Mouse (Mus musculus) layer of hippocampus, adult 18-20 months (tissue): ENCODE measurements at regions not wholly inside any gene's neighbourhood (a gene's known extent, or its start where the extent isn't known, plus 50 kb on each side); places are given as distances from the start of the nearest gene placed in this dataset.

ENCODE experiments used
- DNase-seq, 2 experiments: peaks; one replicate each; pipeline ENCODE4 v3.0.0; 2022; ENCODE audit warnings: low spot score in 2 of 2

DNA sequence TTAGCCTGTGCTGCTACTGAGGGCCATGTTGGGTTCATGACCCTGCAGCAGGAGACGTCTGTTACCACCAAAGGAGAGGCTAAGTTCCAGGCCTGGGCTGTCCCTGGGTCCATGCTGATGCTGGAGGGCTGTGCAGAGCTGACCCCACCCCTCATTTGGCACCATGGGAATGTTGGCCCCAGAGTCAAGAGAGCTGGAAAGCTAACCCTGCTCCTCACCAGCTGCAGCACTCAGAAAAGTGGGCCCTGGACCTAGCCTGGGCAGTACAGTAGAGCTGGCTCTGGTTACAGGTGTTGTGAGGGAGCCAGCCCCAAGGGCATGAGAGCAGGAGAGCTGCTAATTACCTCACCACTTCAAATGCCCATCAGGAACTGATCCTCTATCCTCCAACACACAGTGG lies 500.9 kb upstream of the Nr5a2 start:
- DNase-seq = no peak

DNA sequence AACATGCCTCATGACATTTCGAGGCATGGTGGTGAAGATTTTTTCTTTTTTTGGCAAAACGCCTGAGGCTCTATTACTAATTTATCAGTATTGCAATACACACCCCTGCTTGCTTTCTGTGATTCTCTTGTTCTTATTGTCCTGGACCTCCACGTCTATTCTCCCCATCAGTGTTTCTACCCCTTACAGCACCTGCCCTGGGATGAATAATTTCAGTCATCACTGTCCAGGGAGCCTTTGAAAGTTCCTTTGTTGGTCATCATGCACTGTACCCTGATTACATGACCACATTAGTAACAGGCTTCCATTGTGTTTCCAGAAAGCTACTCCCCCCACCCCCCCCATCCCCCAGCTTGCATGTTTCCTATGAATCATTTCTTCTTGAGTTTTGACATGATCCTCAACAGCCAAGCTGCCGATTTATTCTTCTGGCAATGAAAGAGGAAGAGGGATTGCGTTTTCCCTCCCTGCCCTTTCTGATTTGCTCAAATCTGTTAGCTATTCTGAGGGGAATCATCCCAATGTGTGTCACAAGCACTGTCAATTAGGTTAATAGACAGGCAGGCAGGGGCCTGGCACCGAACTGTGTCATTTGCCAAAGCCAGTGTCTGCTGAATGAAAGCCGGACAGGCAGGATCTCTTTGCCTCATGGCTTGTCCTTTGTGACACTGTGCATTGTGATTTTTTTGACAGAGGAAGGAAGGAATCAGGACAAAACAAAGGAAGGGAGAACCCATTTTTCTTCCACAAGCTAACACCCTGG lies 493.4 kb upstream of the Nr5a2 start:
- DNase-seq = peak in 1 of 2 experiments; percentile 27

DNA sequence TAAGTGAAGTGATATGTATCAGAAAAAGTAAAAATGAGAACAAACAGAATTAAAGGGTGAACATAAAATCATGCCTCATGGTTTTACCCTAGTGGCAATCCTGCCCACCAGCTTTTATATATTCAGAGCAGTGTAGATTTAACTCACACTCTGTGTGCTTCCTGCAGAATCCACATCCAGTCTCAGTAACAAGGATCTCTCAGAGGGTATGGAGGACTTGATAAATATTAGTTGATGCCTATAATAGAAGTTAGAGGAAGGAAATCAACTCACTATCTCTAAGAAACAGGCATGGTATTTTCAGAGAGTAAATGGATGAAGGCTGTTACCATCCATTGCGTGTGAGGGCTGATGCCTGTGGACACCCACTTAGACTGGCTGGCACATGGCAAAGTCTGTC lies 492.5 kb upstream of the Nr5a2 start:
- DNase-seq = no peak

DNA sequence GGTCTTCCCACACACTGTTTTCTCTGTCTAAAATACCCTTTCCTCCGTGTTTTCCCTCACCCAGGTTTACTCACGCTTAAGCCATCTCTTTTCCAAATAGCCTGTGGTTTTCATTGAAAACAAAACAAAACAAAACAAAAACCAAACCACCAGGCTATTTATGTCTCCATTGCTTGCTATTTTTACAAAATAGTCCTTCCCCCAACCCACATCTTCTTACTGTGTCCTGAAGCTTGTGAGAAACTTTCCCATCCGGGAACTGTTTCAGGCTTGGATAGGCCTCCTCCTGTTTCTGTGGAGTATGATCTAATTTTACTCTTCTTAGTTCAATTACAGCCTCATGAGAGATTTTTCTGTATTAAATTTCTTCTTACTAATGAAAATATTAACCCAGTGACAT lies 486.2 kb upstream of the Nr5a2 start:
- DNase-seq = no peak

DNA sequence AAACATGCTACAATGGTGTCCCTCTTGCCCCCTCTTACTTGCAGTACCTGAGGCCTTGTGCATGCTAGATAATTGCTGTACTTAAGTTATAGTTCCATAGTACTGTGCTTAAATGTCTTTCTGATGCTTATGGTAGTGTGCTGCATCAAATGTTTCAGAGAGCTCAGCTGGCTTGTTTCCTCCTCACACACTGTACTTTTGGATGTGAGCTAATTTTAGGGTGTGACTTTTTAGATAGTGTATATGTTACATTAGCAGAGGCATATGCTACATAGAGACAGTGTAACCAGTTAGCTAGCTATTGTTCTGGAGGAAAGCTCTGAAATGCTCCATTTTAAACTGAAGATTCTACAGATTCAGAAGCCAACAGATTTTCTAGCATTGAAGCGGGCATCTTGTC lies 467.9 kb upstream of the Nr5a2 start:
- DNase-seq = peak in 1 of 2 experiments; percentile 4

DNA sequence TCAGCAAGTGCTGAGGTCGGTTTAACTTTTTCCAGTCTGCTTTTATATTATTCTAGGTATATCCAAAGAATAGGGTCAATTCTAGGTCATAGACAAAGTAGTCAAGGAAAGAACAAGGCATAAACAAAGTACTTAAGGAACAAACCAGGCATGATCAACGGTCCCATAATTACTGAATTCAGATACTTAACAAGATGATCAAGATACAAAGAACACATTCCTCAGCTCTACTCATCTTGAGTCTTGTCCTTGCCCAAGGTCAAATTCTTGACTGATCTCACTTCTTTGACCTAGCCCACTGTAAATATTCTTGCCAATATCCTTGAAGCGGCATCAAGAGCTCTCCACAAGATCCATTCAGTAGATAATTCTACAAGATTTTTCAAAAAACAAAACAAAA lies 458.1 kb upstream of the Nr5a2 start:
- DNase-seq = no peak

DNA sequence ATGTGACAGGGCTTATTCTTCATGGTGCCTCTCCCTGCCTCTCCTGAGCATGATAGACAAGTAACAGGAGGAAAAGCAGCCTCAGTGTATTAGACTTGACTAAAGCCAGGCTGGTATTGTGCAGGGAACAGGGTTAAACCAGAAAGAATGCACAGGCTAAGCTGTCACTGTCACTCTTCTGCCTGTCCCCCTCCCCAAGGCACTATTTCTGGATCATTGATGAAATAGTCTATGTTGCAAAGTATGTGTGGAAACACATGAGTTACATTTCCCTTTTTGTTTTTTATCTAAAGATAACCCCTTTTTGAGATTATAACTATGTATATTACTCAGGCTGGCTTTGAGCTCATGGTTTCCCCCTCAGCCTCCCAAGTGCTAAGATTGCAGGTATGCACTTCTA lies 436.5 kb upstream of the Nr5a2 start:
- DNase-seq = no peak

DNA sequence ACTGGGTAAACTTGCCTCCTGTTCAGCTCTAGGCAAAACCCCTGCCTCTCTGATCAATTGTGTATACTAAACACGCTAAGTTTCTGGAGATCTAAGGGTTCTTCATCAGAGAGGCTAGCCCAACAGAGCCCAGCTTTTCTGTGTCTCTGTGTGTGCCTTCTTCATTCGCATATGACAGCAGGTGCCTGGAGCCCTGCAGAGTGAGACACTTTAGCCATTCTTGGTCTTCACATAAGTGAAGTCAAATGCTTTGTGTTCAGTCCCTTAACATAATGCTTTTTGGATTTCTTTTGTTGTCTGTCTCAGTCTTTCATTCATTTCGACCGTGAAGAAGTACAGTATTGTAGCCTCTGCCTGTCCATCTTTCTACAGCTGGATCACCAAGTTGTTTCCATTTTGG lies 427.3 kb upstream of the Nr5a2 start:
- DNase-seq = no peak

DNA sequence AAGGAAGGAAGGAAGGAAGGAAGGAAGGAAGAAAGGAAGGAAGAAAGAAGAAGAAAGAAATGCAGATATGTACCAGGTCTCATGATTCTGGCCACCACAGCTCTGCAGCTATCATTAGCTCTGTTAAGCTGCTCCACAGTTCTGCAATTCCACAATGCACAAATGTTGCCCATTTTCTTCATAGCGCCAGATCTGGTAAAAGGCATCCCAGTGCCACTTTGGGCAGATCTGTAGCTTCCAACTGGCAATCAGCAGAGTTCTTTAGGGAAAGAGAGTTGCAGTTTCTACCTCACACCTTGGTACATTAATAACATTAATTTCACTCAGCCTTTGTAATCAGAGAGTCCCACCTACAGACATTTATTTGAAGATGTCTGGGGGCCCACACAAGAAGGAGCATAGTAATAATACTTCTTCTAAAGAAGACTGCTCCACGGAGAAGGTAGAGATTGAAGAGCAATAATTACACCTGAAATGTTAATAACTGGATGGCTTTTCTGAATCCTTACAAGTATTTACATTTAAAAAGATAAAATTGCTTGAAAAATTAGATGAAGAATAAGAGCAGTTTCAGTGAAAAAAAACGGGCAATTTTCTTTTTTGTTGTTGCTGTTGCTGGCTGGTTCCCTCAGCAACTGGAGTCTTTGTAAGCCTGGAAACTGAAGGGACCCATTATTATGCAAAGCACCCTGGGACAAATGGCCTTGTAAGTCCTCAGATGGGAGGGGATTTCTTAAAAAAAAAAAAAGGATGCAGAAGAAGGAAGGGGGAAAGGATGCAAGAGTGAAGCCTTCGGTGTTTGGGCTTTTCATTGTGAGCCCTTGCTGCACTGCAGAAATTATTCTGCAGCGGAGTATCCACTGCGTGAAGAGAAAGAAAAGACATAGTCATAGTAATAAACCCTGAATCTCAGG lies 418.1 kb upstream of the Nr5a2 start:
- no peak for DNase-seq

DNA sequence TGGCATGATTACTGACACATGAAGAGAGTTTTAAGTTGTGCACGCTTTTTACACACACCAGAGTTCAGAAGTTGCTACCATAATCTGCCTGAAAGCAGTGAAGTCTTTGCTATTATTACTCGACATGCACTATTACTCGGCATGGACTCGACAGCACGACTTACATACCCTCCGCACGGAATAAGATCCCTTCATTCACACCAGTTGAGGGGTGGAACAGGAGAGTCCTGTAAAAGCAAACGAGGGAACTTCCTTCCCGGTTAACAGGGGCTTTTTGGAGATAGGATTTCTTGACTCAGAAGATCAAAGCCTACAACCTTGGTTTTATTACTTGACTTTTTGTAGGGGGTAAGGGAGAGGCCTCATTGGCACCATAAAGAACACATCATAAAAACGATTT lies 416.4 kb upstream of the Nr5a2 start:
- no peak for DNase-seq

DNA sequence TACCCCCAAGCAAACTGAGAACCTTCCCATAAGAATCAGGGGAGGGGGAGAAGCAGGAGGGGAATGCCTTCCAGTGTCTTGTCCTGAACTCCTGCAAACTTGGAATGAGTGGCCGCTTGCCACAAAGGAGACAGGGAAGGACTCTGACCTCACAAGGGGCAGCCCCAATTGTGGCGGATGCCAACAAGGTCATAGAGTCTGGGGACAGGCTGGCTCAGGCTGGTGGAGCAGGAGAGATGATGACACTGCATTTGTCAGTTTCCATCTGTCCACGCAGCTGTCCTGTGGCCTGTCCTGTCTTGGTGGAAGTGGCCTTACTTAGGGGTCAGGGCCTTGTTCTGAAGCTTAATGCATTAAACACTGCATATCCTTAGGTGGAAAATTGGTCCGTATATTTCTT lies 414.4 kb upstream of the Nr5a2 start:
- DNase-seq = no peak

DNA sequence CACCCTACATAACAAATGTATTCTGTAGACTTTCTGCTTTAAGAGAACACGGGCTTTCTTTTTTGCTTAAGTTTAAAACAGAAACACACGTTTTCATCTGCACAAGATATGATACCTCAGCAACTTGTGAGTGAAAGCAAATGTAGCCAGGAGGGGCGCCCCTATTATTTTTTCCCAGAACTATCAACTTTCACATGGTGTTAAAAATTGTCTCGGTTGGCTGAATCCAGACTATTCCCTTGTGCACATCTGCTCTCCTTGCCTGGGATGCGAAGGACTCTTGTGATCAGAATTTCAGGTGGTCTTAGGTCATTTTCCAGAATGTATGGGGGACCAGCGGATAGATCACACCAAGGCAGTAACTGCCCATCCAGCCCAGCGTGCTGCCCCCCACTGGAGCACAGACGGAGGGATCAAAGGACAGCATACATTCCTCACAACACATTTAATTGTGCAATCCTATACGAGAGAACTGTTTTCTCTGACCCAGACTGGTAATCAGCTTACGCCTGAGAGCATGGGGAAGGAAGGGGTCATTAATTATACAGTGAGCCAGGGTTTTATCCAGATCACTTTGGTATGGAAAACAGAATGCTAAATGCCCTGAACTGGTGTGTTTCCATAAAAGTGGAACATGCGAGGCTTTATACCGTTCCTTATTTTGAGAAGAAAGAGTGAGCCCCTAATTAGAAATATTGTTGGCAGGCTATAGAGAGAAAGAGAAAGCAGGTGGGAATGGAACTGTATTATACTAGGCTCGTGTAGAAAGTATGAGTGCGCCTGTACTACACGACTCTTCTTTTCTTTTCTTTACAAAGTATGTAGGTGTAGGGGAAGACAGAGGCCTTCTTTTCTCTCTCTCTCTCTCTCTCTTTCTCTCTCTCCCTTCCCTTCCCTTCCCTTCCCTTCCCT lies 413.5 kb upstream of the Nr5a2 start:
- DNase-seq = no peak

DNA sequence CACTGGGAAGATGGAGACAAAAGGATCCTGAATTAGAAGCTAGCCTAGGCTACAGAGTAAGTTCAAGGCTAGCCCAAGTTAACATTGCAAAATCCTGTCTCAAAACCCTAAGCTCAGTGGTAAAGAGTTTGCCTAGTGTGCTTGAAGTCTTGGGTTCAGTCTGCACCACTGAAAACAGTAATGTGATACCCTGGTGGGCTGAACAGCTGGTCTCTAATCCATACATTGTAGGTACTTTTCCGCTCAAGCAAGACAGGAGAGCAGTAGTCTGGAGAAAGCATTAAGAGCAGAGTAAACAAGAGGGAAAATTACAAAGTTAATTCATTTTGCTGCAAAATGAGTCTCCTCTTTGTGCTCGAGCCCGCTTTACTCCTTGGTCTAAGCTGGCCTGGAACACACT lies 412.0 kb upstream of the Nr5a2 start:
- no peak for DNase-seq

DNA sequence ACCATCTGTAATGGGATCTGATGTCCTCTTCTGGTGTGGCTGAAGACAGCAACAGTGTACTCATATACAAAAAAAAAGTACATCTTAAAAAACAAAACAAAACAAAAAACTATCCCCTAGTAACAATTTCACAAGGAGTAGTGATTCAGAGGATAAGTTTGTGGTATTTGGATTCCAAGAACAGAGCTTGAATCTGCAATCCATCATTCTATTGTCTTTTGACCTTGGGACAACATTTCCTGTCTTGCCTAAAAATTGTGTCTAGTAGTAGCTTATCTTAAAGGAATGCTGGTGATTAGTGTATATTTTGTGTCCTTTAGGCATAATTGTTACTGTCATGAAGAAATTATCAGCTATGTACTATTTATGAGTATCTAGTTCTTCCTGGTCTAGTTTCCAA lies 404.1 kb upstream of the Nr5a2 start:
- DNase-seq = no peak

DNA sequence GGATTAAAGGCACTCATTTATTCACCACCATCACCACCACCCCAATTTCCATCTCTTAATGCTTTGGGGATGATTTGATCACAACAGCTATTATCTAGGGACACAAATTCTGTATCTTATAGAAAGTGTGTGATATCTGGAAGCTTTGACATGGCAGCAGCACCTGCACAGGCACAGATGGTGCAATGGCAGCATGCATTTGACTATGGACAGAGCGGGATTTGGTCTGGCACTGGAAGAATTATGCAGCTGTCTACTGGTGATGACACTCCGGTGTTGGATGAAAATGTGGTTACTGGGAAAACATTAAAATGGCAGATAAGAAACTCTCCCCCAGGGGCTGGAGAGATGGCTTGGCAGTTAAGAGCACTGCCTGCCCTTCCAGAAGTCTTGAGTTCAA lies 403.7 kb upstream of the Nr5a2 start:
- DNase-seq = no peak

DNA sequence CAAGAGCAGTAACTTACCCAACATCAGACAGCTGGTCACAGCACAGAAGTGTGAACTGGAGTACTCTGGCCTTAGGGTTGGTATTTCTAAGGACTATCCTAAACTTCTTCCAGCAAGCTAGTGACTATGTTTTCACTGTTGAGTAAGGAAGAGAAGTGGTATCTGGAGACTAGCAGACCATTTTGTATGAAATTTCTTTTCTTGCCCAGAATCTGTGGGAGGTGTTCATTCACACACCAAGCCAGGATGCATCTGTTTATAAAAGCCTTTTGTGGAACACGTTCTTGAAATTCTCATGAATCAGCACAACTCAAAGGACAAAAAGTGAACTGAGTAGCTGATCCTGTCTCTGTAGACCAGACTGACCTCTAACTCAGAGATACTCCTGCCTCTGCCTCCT lies 403.3 kb upstream of the Nr5a2 start:
- peak in 1 of 2 experiments; percentile 20 for DNase-seq

DNA sequence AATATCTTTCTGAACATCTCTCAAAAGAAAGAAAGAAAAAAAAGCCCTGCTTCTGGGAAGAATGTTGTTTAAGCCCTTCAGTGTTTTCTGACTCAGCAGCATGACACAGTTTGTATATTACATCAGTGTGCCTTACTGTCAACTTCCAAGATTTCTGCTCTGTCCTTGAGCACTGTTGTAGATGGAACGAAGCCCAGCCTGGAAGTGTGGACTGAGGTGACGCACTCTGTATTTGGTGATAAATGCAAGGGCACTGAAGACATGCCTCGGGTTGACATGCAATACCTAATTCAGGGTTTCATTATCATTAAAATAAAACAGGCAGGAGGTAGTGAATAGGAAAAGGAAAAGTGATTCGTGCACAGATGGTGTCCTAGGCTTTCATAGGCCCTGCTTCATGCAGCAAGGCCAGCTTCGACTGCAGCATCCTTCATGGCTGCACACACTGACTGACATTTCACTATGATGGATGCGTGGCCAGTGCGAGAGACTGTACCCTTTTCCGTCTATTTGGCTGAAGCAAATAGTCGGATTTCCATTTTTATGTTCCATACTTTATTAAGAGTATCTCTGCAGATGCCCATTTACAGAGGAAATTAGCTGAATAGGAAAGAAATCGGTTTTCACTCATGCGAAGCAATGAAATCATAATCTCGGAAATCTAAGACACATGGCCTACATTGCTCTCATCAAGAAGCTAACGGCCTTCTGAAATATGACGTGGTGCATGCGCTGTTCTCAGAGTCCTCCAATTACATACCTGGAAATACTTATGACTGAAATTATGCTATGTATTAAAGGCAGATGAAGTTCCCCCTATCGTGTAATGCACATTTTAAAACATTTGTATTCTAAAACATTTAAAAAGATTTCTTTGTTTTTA lies 400.7 kb upstream of the Nr5a2 start:
- no peak for DNase-seq

DNA sequence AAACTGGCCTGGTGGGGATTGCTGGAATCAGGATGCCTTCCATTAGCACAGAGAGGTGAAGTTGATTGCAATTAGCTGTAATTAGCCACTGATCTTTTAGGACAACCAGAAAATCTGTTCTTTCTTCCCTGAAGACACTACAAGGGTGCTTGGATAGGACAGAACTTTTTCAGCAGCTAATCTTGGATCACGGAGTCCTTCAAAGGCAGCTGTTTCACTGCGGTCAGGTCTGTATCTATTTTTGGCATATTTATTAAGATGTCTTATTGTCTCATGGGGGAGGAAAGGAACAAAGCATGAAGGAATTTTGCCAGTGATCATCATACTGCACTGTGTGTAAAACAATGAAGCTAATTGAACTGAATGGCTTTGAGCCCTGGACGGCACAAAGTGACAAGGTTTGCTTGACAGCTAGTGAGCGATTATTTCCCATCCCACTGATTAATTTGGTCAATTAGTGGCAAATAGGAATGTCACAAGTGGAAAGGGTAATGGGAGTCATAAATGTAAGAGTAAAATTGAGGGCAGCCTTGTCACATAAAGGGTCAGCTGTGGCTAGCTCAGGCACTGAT lies 395.8 kb upstream of the Nr5a2 start:
- DNase-seq = no peak

DNA sequence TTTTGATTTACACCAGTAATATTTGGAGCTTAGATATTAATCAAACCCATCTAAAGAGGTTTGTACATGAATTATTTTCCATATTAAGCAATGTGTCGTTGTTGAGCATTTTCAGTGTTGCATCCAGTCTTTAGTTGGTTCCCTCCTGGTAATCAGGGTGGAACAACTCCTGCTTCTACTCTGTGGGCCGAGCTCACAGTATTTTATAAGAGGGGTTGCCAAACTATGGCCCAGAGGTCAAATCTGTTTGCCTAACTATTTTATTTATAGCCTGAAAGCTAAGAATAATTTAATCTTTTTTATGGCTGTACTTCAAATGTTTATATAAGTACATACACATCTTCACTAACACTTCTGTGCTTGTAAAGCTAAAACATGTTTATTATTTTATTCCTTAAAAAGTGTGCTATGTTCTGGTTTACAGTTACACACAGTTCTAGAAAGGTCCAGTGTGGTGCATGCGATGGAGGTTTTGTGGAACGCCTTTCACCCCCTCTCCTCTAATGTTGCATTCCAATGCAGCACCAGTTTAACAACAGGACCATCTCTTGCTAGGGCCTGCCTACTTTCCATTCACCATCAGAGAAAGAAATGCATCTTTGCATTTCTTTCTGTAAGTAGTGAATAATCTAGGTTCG lies 392.3 kb upstream of the Nr5a2 start:
- DNase-seq = no peak

DNA sequence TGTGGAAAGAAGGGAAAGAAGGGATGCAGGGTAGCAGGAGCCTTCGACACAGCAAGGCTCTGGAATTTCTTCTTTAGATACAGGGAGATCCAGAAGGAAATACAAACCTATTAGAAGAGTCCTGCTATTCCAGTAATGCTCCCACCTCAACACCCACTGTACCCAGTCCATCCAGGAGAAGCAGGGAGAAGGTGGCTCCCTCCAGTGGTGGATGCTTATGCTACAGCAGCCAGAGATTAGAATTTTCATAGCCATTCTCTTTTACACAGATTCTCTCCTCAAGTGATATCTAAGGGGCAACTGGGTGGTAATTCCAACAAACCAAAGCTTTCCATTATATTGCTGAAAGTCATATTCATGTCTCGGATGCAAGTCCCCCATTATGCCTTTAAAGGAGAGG lies 373.9 kb upstream of the Nr5a2 start:
- DNase-seq = no peak
